Mouse (Mus musculus) intestine, embryonic 15.5 days (tissue): ENCODE data around the gene Fbxl18. TPM values are rescaled to one million over a fixed set of nuclear protein-coding genes. Genes with fewer than 3 reads are reported as not detected.

Source experiments
- ATAC-seq: fragments of 200-750 bp; cut with Nextera tagmentation; 2 replicates; pipeline ENCODE4 v1.8.0; 2017; ENCODE audit warnings: moderate TSS enrichment, moderate library complexity
- H3K27ac ChIP-seq: fragments of 300-500 bp; sonication (generic); 2 replicates; pipeline ENCODE4 v1.5.1; 2015; ENCODE audit warnings: mild to moderate bottlenecking, inconsistent platforms
- H3K27me3 ChIP-seq: fragments of 300-500 bp; sonication (generic); replicated peaks from 2 replicates; pipeline ENCODE4 v1.6.1; 2015; ENCODE audit warnings: inconsistent platforms
- H3K36me3 ChIP-seq: fragments of 300-500 bp; sonication (generic); 2 replicates; pipeline ENCODE4 v1.6.1; 2015; ENCODE audit warnings: inconsistent platforms
- H3K4me1 ChIP-seq: fragments of 300-500 bp; sonication (generic); replicated peaks from 2 replicates; pipeline ENCODE4 v1.6.1; 2015; ENCODE audit warnings: inconsistent platforms
- H3K4me2 ChIP-seq: fragments of 300-500 bp; sonication (generic); replicated peaks from 2 replicates; pipeline ENCODE4 v1.6.1; 2015; ENCODE audit warnings: mild to moderate bottlenecking, inconsistent platforms
- H3K4me3 ChIP-seq: fragments of 300-500 bp; sonication (generic); replicated peaks from 2 replicates; pipeline ENCODE4 v1.5.1; 2015; ENCODE audit warnings: inconsistent platforms
- H3K9ac ChIP-seq: fragments of 300-500 bp; sonication (generic); 2 replicates; pipeline ENCODE4 v1.6.1; 2015; ENCODE audit warnings: inconsistent platforms
- H3K9me3 ChIP-seq: fragments of 300-500 bp; sonication (generic); 2 replicates; pipeline ENCODE4 v1.6.1; 2016; ENCODE audit warnings: inconsistent platforms
- WGBS: fragments of 180-500 bp; shearing (Covaris S2); methylation state at CpG from one replicate; pipeline ENCODE4 v1.1.7; 2015; 5-methylcytosine and 5-hydroxymethylcytosine counted together
- polyA plus RNA-seq: library from polyadenylated mRNA; unstranded; fragments of >200 nt; fragmentation: Nextera tagmentation; extraction: Ambion mirVana; gene quantifications from 2 replicates; pipeline ENCODE4 v1.2.1, GENCODE M21; 2015

The Fbxl18 gene
- polyA plus RNA-seq, 1 experiment from 2014 or later: 11.4 TPM

DNA sequence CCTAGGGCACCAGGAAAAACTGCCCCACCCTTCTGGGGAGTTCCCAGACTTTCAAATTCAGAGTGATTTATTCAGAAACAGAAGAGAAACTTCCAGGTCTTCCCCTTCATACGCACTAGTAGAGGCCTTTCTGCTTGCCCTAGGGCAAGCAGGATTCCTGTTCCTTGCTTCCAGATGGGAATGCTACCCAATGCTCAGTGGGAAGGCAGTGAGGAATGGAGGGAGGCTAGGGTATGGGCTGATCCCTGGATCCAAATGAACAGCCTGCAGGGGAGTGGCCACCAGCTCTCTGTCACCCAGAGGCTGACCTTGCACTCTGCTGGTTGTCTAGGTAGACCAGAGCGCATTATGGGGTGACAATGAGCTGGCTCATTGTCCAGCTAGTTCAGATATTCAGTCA is 16.4 kb upstream of the Fbxl18 start:
- H3K9ac ChIP-seq: no peak overlapping the region
- H3K27ac ChIP-seq: peak overlapping the region; percentile 23; the same call in 1 of the 2 replicates
- H3K4me2 ChIP-seq: no peak overlapping the region
- ATAC-seq: no peak
- H3K36me3 ChIP-seq: no peaks in the 10 kb centered on the region
- 74% methylated on average over 2 of the region's 2 CpGs for WGBS
- H3K4me1 ChIP-seq: peaks cover 45% of the 10 kb centered on the region
- H3K9me3 ChIP-seq: no peaks in the 10 kb centered on the region
- H3K4me3 ChIP-seq: no peak overlapping the region
- H3K27me3 ChIP-seq: no peaks in the 10 kb centered on the region

GRCm38 (mm10) chr5:142909576-142910278 is 14.5 kb upstream of the Fbxl18 start:
- peak overlapping the region; percentile 11; the same call in 1 of the 2 replicates for H3K4me3 ChIP-seq
- no peaks in the 10 kb centered on the region for H3K9me3 ChIP-seq
- peak overlapping the region; percentile 100 for H3K27ac ChIP-seq
- H3K9ac ChIP-seq: peak overlapping the region; percentile 34
- peaks cover 8% of the 10 kb centered on the region for H3K36me3 ChIP-seq
- H3K27me3 ChIP-seq: no peaks in the 10 kb centered on the region
- peaks cover 42% of the 10 kb centered on the region for H3K4me1 ChIP-seq
- 26% methylated on average over 8 of the region's 8 CpGs for WGBS
- peak; percentile 46 for ATAC-seq
- peak overlapping the region; percentile 72 for H3K4me2 ChIP-seq

DNA sequence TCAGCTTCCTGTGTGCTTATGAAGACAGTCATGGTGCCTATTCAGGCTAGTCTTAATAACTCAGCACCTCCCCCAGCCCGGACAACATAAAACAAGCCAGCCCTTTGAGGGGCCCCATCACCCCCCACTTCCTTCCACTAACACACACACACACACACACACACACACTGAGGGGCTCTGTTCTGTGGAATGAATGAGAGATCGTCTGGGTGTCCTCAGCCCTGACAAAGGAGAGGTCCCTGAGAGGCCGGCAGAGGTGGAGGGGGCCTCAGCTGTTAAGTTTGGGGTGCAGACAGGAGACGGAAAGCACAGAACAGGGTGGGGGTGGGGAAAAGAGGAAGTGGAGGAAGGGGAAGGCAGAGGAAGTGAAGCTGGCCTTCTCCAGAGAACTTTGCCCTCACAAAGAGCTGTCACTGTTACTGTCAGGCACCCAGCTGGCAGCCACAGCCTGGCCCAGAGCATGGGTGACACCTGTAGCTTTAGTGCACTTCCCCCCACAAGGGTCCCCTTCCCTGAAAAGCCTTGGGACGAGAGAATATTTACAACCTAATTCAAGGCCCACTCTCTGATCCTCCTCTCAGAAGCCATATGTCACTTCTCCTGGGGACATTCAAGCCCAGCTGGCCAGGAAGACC is 13.8 kb upstream of the Fbxl18 start:
- Histone ChIP-seq H3K27me3 (no peaks in the 10 kb centered on the region), H3K27ac (peak overlapping the region; percentile 100), H3K4me1 (peaks cover 49% of the 10 kb centered on the region), H3K9me3 (no peaks in the 10 kb centered on the region), H3K9ac (peak overlapping the region; percentile 34), H3K4me2 (peak overlapping the region; percentile 72), H3K4me3 (peak overlapping the region; percentile 11; the same call in 1 of the 2 replicates), H3K36me3 (peaks cover 14% of the 10 kb centered on the region)
- WGBS: 13% methylated on average over 5 of the region's 5 CpGs
- ATAC-seq: peak; percentile 21

- no peak for ATAC-seq
- 50% methylated on average over 5 of the region's 5 CpGs for WGBS
- Histone ChIP-seq H3K27ac (peak overlapping the region; percentile 100), H3K4me2 (peak overlapping the region; percentile 72), H3K9ac (peak overlapping the region; percentile 48), H3K27me3 (no peaks in the 10 kb centered on the region), H3K36me3 (peaks cover 20% of the 10 kb centered on the region), H3K9me3 (no peaks in the 10 kb centered on the region), H3K4me3 (peak overlapping the region; percentile 42), H3K4me1 (peaks cover 56% of the 10 kb centered on the region)
These were observed 12.8 kb upstream of the Fbxl18 start for GRCm38 (mm10) chr5:142907803-142908559.

DNA sequence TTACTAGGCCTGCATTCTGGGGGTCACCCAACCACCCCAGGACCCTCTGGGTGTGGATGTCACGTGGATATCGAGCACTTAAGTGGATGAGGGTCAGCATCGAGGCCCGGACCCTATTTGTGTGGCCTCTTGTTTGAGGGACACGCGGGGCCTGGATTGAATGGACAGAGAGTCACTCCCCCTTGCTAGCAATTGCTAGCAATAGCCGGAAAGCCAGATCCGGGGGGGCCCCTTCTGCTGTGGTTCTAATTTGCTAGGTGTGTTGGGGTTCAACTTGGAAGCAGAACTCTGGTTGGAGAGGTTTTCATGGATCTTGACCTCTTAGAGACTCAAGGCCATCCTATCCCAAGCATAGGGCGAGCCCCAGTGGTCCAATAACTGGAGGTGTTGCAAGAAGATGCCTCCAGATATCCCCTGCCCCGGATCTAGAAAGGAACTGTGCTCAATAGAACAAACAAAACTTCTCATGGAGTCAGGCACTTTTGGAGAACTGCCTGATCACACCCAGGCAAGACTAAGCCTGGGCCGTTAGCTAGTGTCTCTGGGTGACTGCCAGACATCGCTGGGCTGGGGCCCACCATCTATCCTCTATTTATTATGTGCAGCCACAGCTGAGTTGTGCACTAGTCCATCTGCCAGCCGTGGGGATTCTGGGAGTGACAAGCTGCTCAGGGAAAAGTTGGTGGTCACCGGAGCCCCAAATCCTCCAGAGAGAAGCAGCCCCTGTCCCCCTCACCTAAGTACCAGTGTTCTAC is 12.0 kb upstream of the Fbxl18 start:
- peaks cover 57% of the 10 kb centered on the region for H3K4me1 ChIP-seq
- no peak for ATAC-seq
- 15% methylated on average over 14 of the region's 14 CpGs for WGBS
- peak overlapping the region; percentile 72 for H3K4me2 ChIP-seq
- H3K9ac ChIP-seq: peak overlapping the region; percentile 48
- no peaks in the 10 kb centered on the region for H3K9me3 ChIP-seq
- H3K27me3 ChIP-seq: no peaks in the 10 kb centered on the region
- peak overlapping the region; percentile 100 for H3K27ac ChIP-seq
- peak overlapping the region; percentile 42 for H3K4me3 ChIP-seq
- peaks cover 28% of the 10 kb centered on the region for H3K36me3 ChIP-seq

GRCm38 (mm10) chr5:142906532-142907047 is 11.4 kb upstream of the Fbxl18 start, which contains the start of gene Actb:
Gene Actb, minus strand, starts transcription at chr5:142906754.
- no peaks in the 10 kb centered on the region for H3K9me3 ChIP-seq
- H3K4me1 ChIP-seq: peaks cover 55% of the 10 kb centered on the region
- H3K27me3 ChIP-seq: no peaks in the 10 kb centered on the region
- H3K4me3 ChIP-seq: peak within 1 kb of the TSS; percentile 94
- H3K36me3 ChIP-seq: peaks cover 29% of the 10 kb centered on the region
- peak within 1 kb of the TSS; percentile 72 for H3K4me2 ChIP-seq
- H3K9ac ChIP-seq: peak within 1 kb of the TSS; percentile 100
- peak within 1 kb of the TSS; percentile 100 for H3K27ac ChIP-seq
- peak; percentile 63 for ATAC-seq
- WGBS: under 1% methylated on average over 40 of the region's 41 CpGs

DNA sequence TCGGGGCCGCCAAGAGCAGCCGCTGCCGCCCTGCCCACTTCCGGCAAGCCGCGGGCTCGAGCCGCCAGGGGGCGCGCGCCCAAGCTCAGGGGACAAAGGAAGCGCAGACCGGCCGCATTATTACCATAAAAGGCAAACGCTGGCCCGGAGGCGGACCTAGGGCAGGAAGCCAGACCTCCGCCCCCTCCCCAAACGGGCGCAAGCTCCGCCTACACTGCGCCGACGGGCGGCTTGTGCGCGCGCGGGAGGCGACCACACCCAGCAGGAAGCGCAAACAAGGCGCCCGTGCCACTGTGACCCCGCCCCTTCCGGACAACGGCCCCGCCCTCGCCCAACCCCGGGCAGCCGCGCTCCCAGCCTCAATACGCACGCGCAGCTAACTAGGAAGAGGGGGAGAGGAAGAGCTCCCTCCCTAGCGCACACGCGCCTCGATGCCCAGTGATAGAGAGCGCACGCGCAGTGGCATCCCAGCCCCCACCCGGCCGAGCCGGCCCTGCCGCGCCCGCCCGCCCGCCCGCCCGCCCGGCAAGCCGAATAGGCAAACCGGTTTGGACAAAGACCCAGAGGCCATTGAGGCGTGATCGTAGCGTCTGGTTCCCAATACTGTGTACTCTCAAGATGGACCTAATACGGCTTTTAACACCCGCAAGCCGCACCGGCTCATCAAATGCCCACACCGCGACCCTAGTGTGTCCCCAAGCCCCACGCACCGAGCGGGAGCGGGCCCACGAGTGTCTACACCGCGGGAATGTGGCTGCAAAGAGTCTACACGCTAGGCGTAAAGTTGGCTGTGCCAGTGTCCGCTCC is 10.7 kb upstream of the Fbxl18 start:
- Histone ChIP-seq H3K4me1 (peaks cover 49% of the 10 kb centered on the region), H3K4me2 (peak overlapping the region; percentile 67), H3K4me3 (peak overlapping the region; percentile 94), H3K27ac (peak overlapping the region; percentile 100), H3K9me3 (no peaks in the 10 kb centered on the region), H3K36me3 (peaks cover 29% of the 10 kb centered on the region), H3K27me3 (no peaks in the 10 kb centered on the region), H3K9ac (peak overlapping the region; percentile 100)
- ATAC-seq: peak; percentile 81
- under 1% methylated on average over 84 of the region's 84 CpGs for WGBS

DNA sequence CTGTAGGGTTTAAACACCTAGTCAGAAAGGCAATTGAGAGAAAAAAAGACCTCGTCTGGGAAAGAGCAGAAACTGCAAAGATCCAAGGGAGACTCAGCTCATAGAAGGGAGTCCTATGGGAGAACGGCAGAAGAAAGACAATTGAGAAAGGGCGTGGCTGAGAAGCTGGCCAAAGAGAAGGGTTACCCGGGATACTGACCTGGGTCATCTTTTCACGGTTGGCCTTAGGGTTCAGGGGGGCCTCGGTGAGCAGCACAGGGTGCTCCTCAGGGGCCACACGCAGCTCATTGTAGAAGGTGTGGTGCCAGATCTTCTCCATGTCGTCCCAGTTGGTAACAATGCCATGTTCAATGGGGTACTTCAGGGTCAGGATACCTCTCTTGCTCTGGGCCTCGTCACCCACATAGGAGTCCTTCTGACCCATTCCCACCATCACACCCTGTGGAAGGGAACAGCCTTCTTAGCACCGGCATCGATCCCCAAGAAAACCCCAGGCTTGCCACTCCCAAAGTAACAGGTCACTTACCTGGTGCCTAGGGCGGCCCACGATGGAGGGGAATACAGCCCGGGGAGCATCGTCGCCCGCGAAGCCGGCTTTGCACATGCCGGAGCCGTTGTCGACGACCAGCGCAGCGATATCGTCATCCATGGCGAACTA is 9.9 kb upstream of the Fbxl18 start:
- peaks cover 34% of the 10 kb centered on the region for H3K36me3 ChIP-seq
- H3K27me3 ChIP-seq: no peaks in the 10 kb centered on the region
- peak overlapping the region; percentile 67 for H3K4me2 ChIP-seq
- no peaks in the 10 kb centered on the region for H3K9me3 ChIP-seq
- peak overlapping the region; percentile 100 for H3K27ac ChIP-seq
- peak overlapping the region; percentile 94 for H3K4me3 ChIP-seq
- H3K4me1 ChIP-seq: peaks cover 46% of the 10 kb centered on the region
- H3K9ac ChIP-seq: peak overlapping the region; percentile 100
- WGBS: 2% methylated on average over 27 of the region's 27 CpGs
- 0 out of 2 replicates have a peak, but pooled peaks have one; percentile 0 for ATAC-seq

- 60% methylated on average over 19 of the region's 19 CpGs for WGBS
- H3K4me1 ChIP-seq: peaks cover 38% of the 10 kb centered on the region
- no peak for ATAC-seq
- no peaks in the 10 kb centered on the region for H3K27me3 ChIP-seq
- H3K27ac ChIP-seq: peak overlapping the region; percentile 100
- H3K4me3 ChIP-seq: peak overlapping the region; percentile 94
- peak overlapping the region; percentile 100 for H3K9ac ChIP-seq
- H3K36me3 ChIP-seq: peaks cover 34% of the 10 kb centered on the region
- H3K9me3 ChIP-seq: no peaks in the 10 kb centered on the region
- H3K4me2 ChIP-seq: peak overlapping the region; percentile 67
These were observed 9.2 kb upstream of the Fbxl18 start for GRCm38 (mm10) chr5:142904208-142905037.
